Mouse (Mus musculus): ENCODE measurements around the gene Pole.

DNA sequence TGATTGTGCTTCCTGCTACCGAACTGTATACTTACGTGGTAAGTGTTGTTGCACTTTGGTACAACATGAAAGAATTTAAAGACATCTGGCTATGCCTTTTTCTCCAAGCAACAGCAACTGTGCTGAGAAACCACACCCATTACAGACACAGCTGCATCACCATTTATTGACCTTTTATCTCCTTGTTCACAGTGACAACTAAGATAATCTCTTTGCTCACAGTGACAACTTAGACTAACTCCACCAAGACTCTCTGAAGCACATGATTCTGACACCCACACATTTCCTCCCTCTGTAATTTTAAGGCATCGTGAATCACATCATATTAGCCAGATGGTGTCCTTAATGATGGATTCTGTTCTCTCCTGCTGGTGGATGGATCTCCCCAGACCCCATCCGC is 12.0 kb upstream of the Pole start:
- TF ChIP-seq CTCF (IDR thresholded peaks at IDR 0.05; ENCODE audit: low read depth) (no peak), EP300 (IDR thresholded peaks at IDR 0.05; ENCODE audit: low read depth) (no peak)
